Mouse (Mus musculus) spleen, postnatal 4 days (tissue): ENCODE results near the gene Lipt1.
A peak's percentile ranks its signal among the peaks of the same experiment; 100 is the strongest.

ENCODE experiments used
- DNase-seq, 2 experiments: peaks; one replicate each; pipeline ENCODE4 v3.0.0; 2022; ENCODE audit warnings: low spot score in 2 of 2

The Lipt1 gene

GRCm38 (mm10) chr1:37871704-37872103 lies at the start of gene Lipt1:
Gene Lipt1 (plus strand): TSS chr1:37871738.
- no peak for DNase-seq

- no peak for DNase-seq
Measured at GRCm38 (mm10) chr1:37831681-37832080, 39.9 kb upstream of the Lipt1 start.

- no peak for DNase-seq
Measured at GRCm38 (mm10) chr1:37846878-37847277, 24.7 kb upstream of the Lipt1 start.

- no peak for DNase-seq
Measured at GRCm38 (mm10) chr1:37850696-37851095, 20.8 kb upstream of the Lipt1 start.

DNA sequence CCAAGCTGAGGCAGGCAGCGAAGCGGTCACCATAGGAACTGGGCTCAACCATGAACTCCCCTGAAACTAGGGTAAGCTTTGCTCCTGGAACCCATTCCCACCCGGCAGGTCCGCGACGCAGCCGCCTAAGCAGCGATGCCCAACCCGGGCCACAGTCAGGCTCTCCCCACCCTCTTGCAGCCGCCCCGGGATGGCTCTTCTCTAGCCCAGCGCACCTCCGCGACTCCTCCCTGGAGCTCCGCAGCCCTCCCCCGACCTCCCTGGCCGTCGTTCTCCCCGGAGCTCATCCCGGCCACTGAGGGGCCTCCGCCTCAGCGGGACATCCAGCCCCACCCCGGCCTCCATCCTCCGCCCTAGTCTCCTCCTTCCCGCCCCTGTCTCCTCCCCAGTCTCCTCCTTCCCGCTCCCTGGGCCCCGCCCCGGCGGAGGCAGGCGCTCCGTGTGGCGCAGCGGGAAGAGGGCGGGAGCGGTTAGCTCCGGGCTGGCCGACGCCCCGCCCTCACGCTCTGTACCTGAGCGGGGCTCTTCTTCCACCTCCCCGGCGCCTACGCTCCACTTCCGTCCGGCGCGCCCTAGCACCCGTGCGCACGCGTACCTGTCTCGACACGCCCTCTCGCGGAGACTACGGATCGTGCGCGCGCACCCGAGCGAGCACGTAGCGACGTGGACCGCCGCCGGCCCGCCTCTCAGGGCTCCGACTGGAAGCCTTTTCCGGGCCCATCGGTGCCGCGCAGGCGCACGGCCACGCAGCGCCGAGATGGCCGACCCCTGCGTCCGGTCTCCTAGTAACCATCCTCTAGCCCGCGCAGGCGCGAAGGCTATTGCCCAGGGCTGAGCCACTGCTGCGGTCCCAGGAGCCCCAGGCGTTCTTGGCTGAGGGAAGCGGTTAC lies 6.8 kb upstream of the Lipt1 start:
- DNase-seq = peak; percentile 99 to 100

DNA sequence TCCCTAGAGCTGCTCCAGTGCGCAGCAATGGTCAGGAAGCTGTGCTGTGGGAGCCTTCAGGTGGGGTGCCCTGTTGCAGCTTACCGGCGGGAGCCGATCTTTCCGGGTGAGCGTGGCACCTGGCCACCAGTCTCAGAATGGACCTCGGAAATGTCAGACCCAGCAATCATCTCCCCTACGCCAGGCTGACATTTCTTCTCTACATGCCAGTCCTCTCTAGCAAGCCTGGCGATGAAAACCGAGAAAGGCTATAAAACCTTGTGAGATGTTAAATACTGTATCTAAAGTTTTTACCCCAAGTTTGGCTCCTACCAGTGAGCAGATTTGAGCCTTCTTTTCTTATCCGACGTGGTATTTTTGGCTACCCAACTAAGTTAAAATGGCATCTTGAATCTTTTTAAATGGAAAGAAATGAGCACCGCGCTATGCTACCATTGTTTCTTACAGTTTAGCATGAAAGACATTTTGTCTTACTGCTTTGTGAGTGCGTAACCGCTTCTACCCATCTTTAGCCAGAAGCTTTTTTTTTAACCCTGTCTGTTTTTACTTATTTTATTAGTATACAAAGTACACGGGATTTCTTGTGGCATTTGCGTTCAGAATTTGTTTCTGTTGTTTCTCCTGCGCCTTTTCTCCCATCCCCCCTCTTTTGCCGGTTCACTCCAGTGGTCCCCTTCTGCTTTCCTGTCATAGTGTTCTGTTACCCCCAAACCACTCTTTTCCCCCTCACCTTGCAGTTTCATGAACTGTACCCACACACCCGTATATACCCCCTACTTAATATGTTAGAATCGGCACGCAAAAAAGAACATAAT lies 5.9 kb upstream of the Lipt1 start:
- DNase-seq = no peak

DNA sequence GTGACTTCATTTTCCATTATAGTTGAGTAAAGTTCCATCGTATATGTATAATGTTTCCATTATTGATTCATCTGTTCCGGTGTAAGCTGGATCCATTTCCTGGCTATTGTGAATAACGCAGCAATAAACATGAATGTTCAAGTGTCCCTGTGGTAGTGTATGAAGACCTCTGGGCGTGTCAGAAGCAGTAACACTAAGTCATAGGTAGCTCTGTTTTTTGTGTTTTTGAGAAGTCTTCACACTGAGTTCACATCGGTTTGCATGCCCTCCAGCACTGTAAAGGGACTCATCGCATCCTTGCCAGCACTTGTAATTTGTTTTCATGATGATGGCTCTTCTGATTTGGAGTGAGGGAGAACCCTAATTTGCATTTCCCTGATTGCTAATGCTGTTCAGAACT lies 5.3 kb upstream of the Lipt1 start, which contains the start of gene Tsga10:
TSS of gene Tsga10 (minus strand) at position 144 of the 400 bp plus-strand sequence.
- no peak for DNase-seq

DNA sequence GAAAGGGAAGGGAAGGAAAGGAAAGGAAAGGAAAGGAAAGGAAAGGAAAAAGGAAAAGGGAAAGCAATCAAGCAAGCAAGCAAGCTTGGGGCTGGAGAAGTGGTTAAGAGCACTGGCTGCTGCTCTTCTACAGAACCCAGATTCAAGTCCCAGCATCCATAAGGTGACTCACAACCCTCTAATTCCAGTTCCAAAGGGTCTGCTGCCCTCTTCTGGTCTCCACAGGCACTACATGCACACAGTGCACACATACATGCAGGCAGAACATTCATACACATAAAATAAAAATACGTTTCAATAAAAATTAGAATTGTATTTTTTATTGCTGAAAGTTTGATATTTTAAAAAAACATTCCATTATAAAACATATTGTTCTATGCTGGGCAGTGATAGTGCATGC lies 4.5 kb upstream of the Lipt1 start:
- DNase-seq = peak; percentile 73 to 82

- DNase-seq = no peak
Measured at GRCm38 (mm10) chr1:37867684-37868322, 3.7 kb upstream of the Lipt1 start.

- DNase-seq = no peak
Measured at GRCm38 (mm10) chr1:37868640-37869039, 2.9 kb upstream of the Lipt1 start.

- no peak for DNase-seq
Measured at GRCm38 (mm10) chr1:37869362-37869761, 2.2 kb upstream of the Lipt1 start.

- DNase-seq = peak; percentile 84 to 88
Measured at GRCm38 (mm10) chr1:37872131-37873067, 861 bp downstream of the Lipt1 start.

DNA sequence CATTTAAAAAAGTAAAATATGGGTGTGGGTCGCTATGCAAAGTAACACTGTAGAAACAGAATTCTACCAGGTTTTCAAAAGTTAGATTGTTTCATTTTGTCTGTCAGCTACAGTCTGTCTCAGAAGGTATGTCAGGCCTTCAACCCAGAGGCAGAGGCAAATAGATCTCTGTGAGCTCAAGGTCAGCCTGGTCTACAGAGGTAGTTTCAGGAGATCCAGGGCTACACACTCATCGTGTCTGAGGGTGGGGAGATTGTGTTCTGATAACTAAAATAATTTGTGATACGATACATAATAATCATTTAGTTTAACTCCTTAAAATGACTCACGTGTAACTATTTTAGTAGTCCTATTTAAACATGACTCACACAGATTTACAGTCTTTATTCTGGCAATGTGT lies 1.6 kb downstream of the Lipt1 start:
- no peak for DNase-seq

DNA sequence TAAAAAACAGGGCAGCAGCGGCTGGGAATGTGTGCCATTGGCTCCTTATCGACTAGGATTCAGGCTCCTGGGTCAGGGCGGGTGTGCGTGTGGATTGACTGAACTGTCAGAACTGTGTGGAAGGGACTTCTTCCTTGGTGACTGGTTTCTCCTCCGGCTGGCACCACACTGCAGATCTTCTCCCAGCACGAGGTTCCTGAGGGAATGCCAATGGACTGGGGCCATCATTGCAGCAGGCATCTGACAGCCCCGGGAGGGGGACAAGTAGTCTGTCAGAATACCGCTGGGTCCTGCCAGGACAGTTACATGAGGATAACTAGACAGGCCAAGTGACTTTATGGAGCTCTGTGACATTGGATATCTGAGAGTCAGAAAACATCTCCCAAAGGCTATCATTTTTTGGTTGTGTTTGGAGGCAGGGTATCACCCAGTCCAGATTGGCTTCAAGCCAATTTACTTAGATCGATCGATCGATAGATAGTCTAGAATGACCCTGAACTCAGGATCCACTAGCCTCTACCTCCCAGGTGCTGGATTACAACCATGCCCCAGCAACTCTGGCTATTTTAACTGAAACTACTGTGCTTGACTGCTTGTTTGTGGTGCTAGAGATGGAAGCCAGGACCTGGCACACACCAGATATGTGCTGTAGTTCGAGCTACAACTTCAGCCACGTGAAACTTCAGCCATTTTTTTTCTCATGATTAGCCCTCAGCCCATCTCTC lies 6.4 kb downstream of the Lipt1 start:
- no peak for DNase-seq

DNA sequence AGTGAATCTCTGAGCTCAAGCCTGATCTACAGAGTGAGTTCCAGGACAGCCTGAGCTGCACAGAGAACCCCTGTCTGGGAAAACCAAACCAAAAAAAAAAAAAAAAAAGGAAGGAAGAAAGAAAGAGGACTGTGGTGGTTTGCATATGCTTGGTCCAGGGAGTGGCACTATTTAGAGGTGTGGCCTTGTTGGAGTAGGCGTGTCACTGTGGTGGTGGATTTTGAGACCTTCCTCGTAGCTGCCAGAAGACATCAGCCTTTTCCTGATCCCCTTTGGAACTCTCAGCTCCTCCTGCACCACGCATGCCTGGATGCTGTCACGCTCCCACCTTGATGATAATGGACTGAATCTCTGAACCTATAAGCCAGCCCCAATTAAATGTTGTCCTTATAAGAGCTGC lies 11.9 kb downstream of the Lipt1 start:
- no peak for DNase-seq

DNA sequence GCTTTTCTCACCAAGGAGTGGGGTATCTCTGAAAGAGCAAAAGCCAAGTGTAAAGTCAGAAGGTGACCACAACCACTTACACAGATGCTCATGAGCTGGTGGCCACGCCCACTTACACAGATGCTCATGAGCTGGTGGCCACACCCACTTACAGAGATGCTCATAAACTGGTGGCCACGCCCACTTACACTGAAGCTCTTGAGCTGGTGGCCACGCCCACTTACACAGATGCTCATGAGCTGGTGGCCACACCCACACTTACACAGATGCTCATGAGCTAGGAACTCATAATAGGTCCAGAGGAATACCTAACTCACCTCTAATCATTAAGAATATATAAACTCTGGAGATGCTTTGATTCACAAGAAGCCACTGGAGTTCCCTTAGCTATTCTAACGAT lies 12.9 kb downstream of the Lipt1 start:
- peak in 1 of 2 experiments; percentile 60 for DNase-seq

DNA sequence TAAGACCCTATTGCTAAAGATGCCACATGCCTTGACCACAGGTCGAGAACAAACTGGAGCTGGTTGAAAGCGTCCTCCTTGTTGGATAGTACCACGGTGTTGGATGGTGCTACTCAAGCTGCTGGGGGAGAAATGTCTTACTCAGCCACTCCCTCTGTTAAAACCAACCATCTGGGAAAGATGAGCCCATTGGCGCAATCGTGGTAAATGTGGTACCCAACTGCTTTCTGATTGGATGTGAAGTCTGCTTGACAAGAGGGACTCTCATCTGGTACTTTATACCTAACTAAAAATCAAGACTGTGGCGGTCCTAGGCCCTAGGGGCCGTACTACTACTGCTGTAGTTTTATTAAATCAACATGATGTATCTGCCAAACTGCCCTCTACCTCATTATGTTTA lies 17.7 kb downstream of the Lipt1 start:
- DNase-seq = no peak

- DNase-seq = peak; percentile 85 to 93
Measured at GRCm38 (mm10) chr1:37890025-37890652, 18.6 kb downstream of the Lipt1 start, which contains the start of the genes Mitd1 and Mrpl30. Gene Mitd1 (minus strand): TSS chr1:37890411. Gene Mrpl30 (plus strand): TSS chr1:37890477.

DNA sequence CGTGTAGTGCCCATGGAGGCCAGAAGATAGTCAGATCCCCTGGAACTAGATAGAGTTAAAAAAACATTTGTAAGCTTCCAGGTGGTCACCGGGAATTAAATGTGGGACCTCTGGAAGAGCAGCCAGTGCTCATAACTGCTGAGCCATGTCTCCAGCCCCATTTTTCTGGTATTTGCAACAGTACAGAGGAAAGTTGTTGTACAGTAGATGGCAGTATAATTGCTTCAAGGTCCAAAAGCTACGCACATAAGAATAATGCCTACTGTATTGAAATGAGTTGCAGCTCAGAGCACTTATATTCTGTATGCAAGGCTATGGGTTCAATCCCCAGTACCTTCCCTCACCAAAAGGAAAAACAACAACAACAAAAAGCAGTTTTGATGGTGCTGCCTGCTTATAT lies 19.9 kb downstream of the Lipt1 start:
- no peak for DNase-seq

- no peak for DNase-seq
Measured at GRCm38 (mm10) chr1:37894606-37895005, 23.1 kb downstream of the Lipt1 start.
